Mouse (Mus musculus) lung, postnatal 25 days (tissue): ENCODE results near the gene Adamts7.

Experiments used
- DNase-seq: peaks from one replicate; pipeline ENCODE4 v3.0.0; 2022; ENCODE audit warnings: low spot score

Adamts7 gene

DNA sequence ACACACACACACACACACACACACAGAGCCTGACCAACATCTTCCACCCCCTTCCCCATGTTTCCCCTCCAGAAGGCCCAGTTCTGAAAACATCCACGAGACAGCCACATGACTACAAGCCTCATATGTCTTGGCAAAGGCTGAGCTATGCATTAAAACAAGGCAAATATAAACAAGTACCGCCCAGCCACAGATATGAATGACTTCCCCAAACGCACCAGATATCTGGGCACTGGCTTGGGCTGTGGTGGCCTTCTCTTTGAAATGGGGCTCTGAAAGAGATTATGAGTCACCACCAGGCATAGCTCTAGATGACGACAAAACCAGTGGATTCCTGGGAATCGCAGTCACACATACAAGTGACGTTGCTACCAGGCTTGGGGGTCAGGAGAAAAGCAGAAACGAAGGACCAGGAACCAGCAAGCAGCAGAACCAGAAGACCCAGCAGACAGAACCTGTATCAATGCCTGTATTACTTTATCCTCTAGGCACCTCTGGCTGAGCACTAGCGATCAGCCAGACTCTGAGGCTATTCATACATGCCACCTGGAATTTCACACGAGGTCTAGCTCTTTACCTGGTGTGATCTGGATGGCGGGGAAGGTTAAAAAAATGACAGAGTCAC is 72.5 kb downstream of the Adamts7 start:
- no peak for DNase-seq

- no peak for DNase-seq
Measured at GRCm38 (mm10) chr9:90236817-90237216, 73.9 kb downstream of the Adamts7 start.

DNA sequence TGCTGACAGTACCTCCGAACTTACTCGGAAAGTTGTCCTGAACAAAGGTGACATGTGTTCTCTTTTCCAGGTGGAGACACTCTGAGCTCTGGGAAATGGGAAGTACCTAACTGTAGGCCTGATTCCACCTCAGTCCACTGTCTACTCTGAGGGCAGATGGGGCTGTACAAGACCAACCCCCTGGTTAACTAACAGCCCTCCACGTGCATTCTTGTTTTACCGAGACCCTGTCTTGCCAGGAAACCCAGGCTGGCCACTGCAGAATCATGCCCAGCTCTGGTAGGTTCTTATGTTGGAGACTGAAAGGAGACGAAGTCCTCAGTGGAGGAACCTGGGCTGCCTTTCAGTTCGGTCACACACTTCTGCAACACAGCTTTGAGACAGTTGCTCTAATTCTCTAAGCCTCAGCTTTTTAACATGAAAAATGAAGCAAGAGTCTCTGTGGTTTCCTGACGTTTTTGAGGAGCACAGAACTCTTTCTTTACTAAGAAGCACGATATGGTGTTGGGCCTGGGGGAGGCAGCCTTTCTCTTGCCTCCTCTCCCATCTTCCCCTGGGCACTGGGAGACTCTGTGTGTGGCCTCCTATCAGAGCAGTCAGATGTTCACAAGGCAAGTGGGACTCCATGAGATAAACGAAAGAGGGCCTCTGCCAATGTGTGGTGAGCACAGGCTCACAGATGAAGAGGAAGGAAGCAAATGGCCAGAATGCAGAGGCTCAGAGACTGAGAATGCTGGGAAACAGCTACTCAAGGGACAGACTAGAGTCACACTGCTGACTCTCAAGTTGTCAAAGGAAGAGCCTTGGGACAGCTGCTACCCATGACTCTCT is 74.6 kb downstream of the Adamts7 start:
- no peak for DNase-seq

DNA sequence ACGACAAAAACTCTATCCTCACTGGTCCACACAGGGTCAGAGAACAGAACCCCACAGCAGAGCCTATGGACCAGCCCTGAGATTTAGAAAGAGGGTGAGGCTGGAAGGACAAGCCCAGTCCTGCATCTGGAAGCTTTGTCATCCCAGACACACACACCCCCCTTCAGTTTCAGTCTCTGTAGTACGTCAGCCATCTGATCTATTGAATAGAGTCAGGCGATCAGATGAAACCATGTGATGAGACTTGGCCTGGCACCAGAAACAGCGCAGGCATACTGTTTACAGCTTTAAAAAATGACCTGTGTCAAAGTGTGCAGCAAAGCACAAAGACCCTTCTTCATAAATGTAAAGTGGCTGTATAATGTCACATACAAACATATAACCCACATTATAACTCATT is 77.7 kb downstream of the Adamts7 start:
- no peak for DNase-seq

- no peak for DNase-seq
Measured at GRCm38 (mm10) chr9:90241041-90241440, 78.2 kb downstream of the Adamts7 start.

DNA sequence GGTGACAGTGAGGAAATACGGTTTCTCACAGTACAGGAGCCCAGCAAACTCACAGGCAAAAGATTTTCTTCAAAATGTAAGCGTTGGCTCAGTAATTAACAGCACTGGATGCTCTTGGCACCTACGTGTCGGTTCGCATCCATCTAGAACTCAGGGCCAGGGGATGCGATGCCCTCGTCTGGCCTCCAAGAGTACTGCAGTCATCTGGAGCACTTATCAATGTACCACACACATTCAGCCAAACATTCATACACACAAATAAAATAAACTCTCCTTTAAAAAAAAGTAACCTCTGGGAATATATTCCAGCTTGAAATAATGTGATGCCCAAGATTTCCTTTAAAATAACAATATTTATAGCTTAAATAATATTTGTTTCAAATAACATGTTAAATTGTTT is 78.7 kb downstream of the Adamts7 start:
- no peak for DNase-seq

GRCm38 (mm10) chr9:90242291-90242690 is 79.4 kb downstream of the Adamts7 start:
- no peak for DNase-seq

DNA sequence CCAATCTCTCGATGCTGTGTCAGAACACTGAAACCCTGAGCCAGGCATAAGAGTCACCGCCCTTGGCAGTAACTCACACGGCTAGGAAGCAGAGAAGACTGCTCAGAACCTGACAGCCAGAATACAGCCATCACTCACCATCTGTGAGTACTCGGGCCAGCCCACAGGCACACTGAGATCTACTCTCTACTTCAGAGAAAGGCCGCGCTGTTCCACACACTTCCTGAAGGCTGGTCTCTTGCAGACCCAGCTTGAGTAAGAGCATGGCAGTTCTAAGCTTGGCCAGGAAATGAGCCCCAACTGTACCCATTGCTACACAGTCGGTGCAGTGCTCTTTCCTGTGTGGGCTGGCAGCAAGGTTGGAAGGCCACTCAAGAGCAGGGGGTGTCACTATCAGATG is 80.0 kb downstream of the Adamts7 start:
- peak; percentile 66 for DNase-seq

- no peak for DNase-seq
Measured at GRCm38 (mm10) chr9:90244301-90245151, 81.7 kb downstream of the Adamts7 start.

DNA sequence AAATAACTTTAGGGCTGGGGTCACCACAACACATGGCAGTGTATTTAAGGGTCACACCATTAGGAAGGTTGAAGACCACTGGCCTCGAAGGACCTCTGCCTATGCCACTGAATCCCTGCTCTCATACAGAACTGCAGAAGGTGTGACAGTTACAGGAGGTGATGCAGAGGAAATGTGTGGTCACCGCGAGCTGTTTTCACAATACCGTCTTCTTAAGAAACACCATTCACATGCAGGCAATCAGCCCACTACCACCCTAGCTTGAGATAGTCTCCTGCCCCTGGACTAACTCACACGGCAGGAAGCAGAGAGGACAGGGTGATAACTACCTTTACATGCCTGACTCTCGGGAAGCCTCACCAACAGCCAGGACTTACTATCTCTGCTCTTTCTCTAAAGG is 82.3 kb downstream of the Adamts7 start:
- no peak for DNase-seq

- no peak for DNase-seq
Measured at GRCm38 (mm10) chr9:90245781-90246180, 82.9 kb downstream of the Adamts7 start.

DNA sequence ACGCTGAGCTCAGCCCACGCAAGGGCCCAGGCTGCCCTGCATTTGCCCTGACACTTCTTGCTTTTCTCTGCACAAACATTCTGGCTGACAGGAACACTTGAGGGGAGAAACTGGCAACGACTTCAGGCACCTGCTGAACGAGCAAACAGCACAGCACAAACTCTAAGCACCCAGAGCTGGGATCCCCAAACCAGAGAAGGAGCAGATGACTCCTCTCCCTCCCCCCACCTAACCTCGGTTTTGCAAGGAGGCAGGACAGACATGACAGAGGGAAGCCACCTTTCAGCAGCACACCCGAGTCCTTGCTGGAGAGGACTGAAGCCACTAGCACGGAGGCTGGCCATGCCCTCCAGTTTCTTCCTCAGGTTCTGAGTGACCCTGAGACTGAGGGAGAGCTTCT is 84.4 kb downstream of the Adamts7 start:
- no peak for DNase-seq

GRCm38 (mm10) chr9:90248326-90248725 is 85.5 kb downstream of the Adamts7 start:
- no peak for DNase-seq

DNA sequence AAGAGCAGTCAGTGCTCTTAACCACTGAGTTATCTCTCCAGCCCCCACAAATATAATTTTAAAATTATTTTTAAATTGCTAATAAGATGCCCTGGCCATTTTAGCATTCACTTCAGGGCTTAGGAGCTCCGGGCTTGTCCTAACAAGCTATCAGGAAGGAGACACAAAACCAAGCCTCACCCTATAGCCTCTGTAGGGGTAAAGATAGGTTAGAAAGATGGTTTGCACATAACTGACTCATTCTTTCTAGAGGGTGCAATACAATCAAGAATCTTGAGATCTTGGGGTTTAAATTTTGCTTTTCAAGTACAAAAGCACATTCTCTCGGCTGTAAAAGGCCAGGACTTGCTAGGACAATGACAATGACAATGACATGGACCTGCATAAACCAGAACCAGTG is 86.2 kb downstream of the Adamts7 start:
- DNase-seq = no peak

GRCm38 (mm10) chr9:90250141-90250775 is 87.4 kb downstream of the Adamts7 start:
- DNase-seq = no peak

DNA sequence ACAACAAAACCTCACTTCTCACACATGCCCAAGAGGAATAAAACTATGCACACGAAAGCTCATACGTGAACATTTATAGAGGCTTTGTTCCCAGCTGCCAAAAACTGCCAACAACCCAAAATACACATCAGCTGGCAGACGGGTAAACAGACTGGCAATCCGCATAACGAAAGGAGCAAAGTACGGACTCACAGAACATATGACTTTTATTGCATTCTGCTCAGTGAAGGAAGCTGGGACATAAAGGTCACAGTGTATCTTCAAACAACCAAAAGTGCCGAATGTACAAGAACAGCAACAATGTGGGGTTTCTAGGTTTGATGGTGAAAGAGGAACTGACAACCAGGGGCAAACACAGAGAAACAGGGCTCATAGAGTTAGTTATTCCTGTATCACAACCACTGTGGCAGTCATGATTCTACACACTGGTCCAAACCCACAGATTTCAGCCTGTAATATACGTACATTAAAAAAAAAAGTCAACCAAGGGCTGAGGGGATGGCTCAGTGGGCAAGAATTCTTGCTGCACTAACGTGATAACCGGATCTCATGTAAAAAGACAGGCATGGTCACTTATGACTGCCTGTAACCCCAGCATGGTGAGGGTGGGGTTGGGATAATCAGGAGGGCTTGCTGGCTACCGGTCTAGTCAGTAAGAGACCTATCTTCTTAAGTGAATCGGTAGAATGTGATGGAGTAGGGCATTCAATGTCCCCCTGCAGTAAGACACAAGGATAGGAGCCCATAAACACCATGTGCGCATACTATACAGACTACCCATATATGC is 88.3 kb downstream of the Adamts7 start:
- DNase-seq = no peak

GRCm38 (mm10) chr9:90253181-90253580 is 90.3 kb downstream of the Adamts7 start:
- no peak for DNase-seq

- no peak for DNase-seq
Measured at GRCm38 (mm10) chr9:90255844-90256405, 93.1 kb downstream of the Adamts7 start.

DNA sequence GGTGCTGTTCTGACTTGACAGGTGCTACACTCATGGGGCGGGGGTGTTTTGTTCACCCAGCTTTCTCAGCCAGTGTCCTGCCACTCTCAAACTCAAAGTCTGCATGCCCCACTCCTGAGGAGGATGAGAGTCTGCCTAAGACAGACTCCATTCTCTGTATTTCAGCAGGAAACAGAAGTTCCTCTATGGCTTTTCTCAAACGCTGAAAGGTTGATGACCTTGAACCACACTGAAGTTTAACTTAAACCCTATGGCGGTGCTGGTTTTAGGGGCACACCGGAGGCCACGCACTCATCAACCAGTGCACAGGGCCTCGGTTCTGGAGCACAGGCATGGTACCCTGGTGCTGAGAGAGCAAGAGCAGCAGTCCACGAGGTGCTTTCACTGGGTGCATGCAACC is 94.4 kb downstream of the Adamts7 start:
- DNase-seq = no peak
